Comparison of ENCODE assay signal across 8 mouse cellular contexts in genomic region chr3:154332213-154332530, GRCm38 (mm10). TPM values are rescaled to one million over a fixed set of nuclear protein-coding genes. Genes with fewer than 3 reads are reported as not detected.
DNase-seq lines count a peak whose midpoint lies in the region; ATAC-seq and TF ChIP-seq lines count a peak whose summit lies in the region.

No protein-coding gene starts in this region.

- TF ChIP-seq CTCF in lung, postnatal 0 days (IDR thresholded peaks at IDR 0.05): no peak

- peak overlapping the region; percentile 31; the same call in 1 of the 2 replicates for H3K4me3 ChIP-seq in lung, postnatal 0 days (ENCODE audit: low read depth, low read length)
- peak overlapping the region; percentile 41 for H3K4me3 ChIP-seq in heart, embryonic 13.5 days
- H3K4me3 ChIP-seq in neural tube, embryonic 13.5 days: 0 out of 2 replicates have a peak overlapping the region, but pooled peaks have one; percentile 10

- H3K27ac ChIP-seq in lung, postnatal 0 days (ENCODE audit: low read length): no peak overlapping the region
- H3K27ac ChIP-seq in heart, embryonic 13.5 days (replicated peaks): no peak overlapping the region
- no peak overlapping the region for H3K27ac ChIP-seq in neural tube, embryonic 13.5 days (replicated peaks)

- ATAC-seq in lung, postnatal 0 days: peak; percentile 49
- no peak for ATAC-seq in heart, embryonic 13.5 days (ENCODE audit: extremely low read depth, insufficient number of reproducible peaks, low FRiP score, low TSS enrichment)
- ATAC-seq in neural tube, embryonic 13.5 days (ENCODE audit: low read depth): no peak

- H3K9ac ChIP-seq in lung, postnatal 0 days (replicated peaks; ENCODE audit: low read depth): no peak overlapping the region
- no peak overlapping the region for H3K9ac ChIP-seq in heart, embryonic 13.5 days
- H3K9ac ChIP-seq in neural tube, embryonic 13.5 days: no peak overlapping the region

- H3K27me3 ChIP-seq in lung, postnatal 0 days (replicated peaks; ENCODE audit: insufficient read depth, low read length): peaks cover 73% of the 10 kb centered on the region
- peaks cover 93% of the 10 kb centered on the region for H3K27me3 ChIP-seq in heart, embryonic 13.5 days (replicated peaks)
- peaks cover 97% of the 10 kb centered on the region for H3K27me3 ChIP-seq in neural tube, embryonic 13.5 days

- no peaks in the 10 kb centered on the region for H3K36me3 ChIP-seq in lung, postnatal 0 days (ENCODE audit: insufficient read depth, low read length)
- H3K36me3 ChIP-seq in heart, embryonic 13.5 days: no peaks in the 10 kb centered on the region
- H3K36me3 ChIP-seq in neural tube, embryonic 13.5 days: no peaks in the 10 kb centered on the region

- TF ChIP-seq EP300 in lung, postnatal 0 days (IDR thresholded peaks at IDR 0.05): no peak

- peaks cover 9% of the 10 kb centered on the region for H3K4me1 ChIP-seq in lung, postnatal 0 days (ENCODE audit: insufficient read depth, low read depth, low read length)
- H3K4me1 ChIP-seq in heart, embryonic 13.5 days: peaks cover 43% of the 10 kb centered on the region
- peaks cover 33% of the 10 kb centered on the region for H3K4me1 ChIP-seq in neural tube, embryonic 13.5 days (replicated peaks)

- peak overlapping the region; percentile 34 for H3K4me2 ChIP-seq in lung, postnatal 0 days (replicated peaks; ENCODE audit: low read depth, low read length)
- peak overlapping the region; percentile 62 for H3K4me2 ChIP-seq in heart, embryonic 13.5 days
- H3K4me2 ChIP-seq in neural tube, embryonic 13.5 days: peak overlapping the region; percentile 20; the same call in 1 of the 2 replicates

- under 1% methylated on average over 20 of the region's 20 CpGs for WGBS in lung, postnatal 0 days
- under 1% methylated on average over 20 of the region's 20 CpGs for WGBS in heart, embryonic 13.5 days
- WGBS in neural tube, embryonic 13.5 days: under 1% methylated on average over 20 of the region's 20 CpGs

- H3K9me3 ChIP-seq in lung, postnatal 0 days (ENCODE audit: low read length): no peaks in the 10 kb centered on the region
- H3K9me3 ChIP-seq in heart, embryonic 13.5 days: no peaks in the 10 kb centered on the region
- H3K9me3 ChIP-seq in neural tube, embryonic 13.5 days: no peaks in the 10 kb centered on the region

- peak; percentile 30 for DNase-seq in lung, postnatal 0 days (ENCODE audit: low spot score)
- DNase-seq in lung, adult 18-20 months: no peak
- DNase-seq in kidney, postnatal 14 days: peak; percentile 32
- DNase-seq in frontal cortex, postnatal 25 days (ENCODE audit: low spot score in 2 of 2): no peak
- DNase-seq in ovary, postnatal 36 days (ENCODE audit: low spot score): no peak
- DNase-seq in frontal cortex, adult 2 months (ENCODE audit: extremely low spot score in 1 of 2, low spot score in 1 of 2): no peak

RNA-seq across cellular contexts. Expression of gene Lhx8, which starts 1.7 kb away (rescaled TPM):
- polyA plus RNA-seq in lung, postnatal 0 days (2015; fragmentation: Nextera tagmentation; extraction: Ambion mirVana): not detected in 2 replicates
- polyA plus RNA-seq in heart, embryonic 13.5 days (2015; fragmentation: Nextera tagmentation; extraction: Ambion mirVana): 0.11 and 0.18 TPM in 2 replicates
- 0.68 TPM in 1 of 2 replicates, not detected in the other for polyA plus RNA-seq in neural tube, embryonic 13.5 days (2015; fragmentation: Nextera tagmentation; extraction: Ambion mirVana)
- 0.13 and 0.18 TPM in 2 replicates for polyA plus RNA-seq in frontal cortex, adult 2 months (2012; rRNA removed)

Comparison
In these comparisons a context has a peak if more than half of its experiments do, and no peak if none do; other contexts are left out.
1. DNase-seq: peak in lung, postnatal 0 days (single experiment) and kidney, postnatal 14 days (single experiment); none in lung, adult 18-20 months (0 of 2), frontal cortex, postnatal 25 days (0 of 2), ovary, postnatal 36 days (single experiment) and frontal cortex, adult 2 months (0 of 2).
2. Peak in every context shown above with its lines, with median percentiles within 50 percentile points of each other: H3K4me2 ChIP-seq and H3K4me3 ChIP-seq.